Mouse (Mus musculus) myocyte (in vitro differentiated cells): ENCODE results near the gene Aldh3b1.

Experiments
- E2F4 ChIP-seq: IDR thresholded peaks from one replicate; pipeline ENCODE4 v1.6.1; 2011; ENCODE audit warnings: mild to moderate bottlenecking, control low read depth, moderate library complexity; ENCODE audit not compliant: insufficient read depth
- MAX ChIP-seq: IDR thresholded peaks from one replicate; pipeline ENCODE4 v1.6.1; 2011; ENCODE audit warnings: low read depth, mild to moderate bottlenecking, control low read depth
- MYOD1 ChIP-seq, 3 experiments: IDR thresholded peaks; one replicate each; pipeline ENCODE4 v1.6.1; 2011; ENCODE audit warnings: control low read depth in 2 of 3, low read depth in 2 of 3, mild to moderate bottlenecking in 2 of 3, moderate library complexity in 1 of 3; ENCODE audit not compliant: insufficient read length in 2 of 3, control insufficient read depth in 1 of 3
- POLR2A ChIP-seq: IDR thresholded peaks from one replicate; pipeline ENCODE4 v1.6.1; 2011; ENCODE audit warnings: low read depth, mild to moderate bottlenecking, control low read depth, moderate library complexity; ENCODE audit not compliant: insufficient read length
- POLR2AphosphoS2 ChIP-seq: IDR thresholded peaks from one replicate; pipeline ENCODE4 v1.6.1; 2011; ENCODE audit warnings: low read depth, control low read depth; ENCODE audit not compliant: insufficient read length
- TCF12 ChIP-seq: IDR thresholded peaks from one replicate; pipeline ENCODE4 v1.6.1; 2011; ENCODE audit warnings: mild to moderate bottlenecking, control low read depth; ENCODE audit not compliant: poor library complexity, insufficient read depth, severe bottlenecking
- TCF3 ChIP-seq: IDR thresholded peaks from one replicate; pipeline ENCODE4 v1.6.1; 2011; ENCODE audit warnings: low read depth, control low read depth; ENCODE audit not compliant: insufficient read length
- USF1 ChIP-seq: IDR thresholded peaks from one replicate; pipeline ENCODE4 v1.6.1; 2011; ENCODE audit warnings: low read depth, mild to moderate bottlenecking, control low read depth, moderate library complexity

DNA sequence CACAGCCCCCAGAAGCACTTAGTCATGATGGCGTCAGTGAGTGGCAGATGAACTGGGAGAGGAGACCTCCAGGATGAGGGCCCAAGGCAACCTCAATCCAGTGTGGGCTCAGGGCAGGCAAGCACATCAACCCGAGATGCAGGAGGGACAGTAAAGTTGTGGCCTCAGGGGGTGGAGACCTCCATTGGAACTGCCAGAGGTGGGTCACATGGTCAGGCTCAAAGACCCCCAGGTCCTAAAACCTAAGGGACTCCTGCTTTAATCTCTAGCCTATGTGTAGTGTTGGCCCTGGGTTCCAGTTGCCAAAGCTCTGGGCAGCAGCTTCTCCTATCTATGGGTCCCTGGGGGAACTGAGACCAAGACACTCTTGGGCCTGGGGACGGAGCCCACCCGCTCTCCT lies 829 bp downstream of the Aldh3b1 start:
- TF ChIP-seq USF1 (no peak), TCF12 (no peak), POLR2A (no peak), POLR2AphosphoS2 (no peak), E2F4 (no peak), TCF3 (no peak), MYOD1 (IDR thresholded peaks at IDR 0.05; ENCODE audit: control insufficient read depth in 1 of 3, insufficient read length in 2 of 3, low read depth in 2 of 3) (no peak), MAX (no peak)
